Mouse (Mus musculus): Measurements from ENCODE around the gene Abhd14a. TPM values are rescaled to one million over a fixed set of nuclear protein-coding genes. Genes with fewer than 3 reads are reported as not detected.
A peak's percentile ranks its signal among the peaks of the same experiment; 100 is the strongest.

Abhd14a gene
- polyA plus RNA-seq, 1 experiment from 2014 or later, result 16.2 TPM

- no peak overlapping the region for H3K4me3 ChIP-seq (ENCODE audit: low read depth, low read length)
- H3K4me2 ChIP-seq (ENCODE audit: low read depth, low read length), result peak overlapping the region; percentile 75; the same call in 1 of the 2 replicates
- TF ChIP-seq CTCF (IDR thresholded peaks at IDR 0.05; ENCODE audit: low read depth) (no peak), EP300 (IDR thresholded peaks at IDR 0.05; ENCODE audit: low read depth) (no peak)
- H3K9ac ChIP-seq (replicated peaks), result no peak overlapping the region
- no peaks in the 10 kb centered on the region for H3K9me3 ChIP-seq (ENCODE audit: low read length)
- peaks cover 13% of the 10 kb centered on the region; the same call in 1 of the 2 replicates for H3K27me3 ChIP-seq (ENCODE audit: insufficient read depth, low read length)
- H3K27ac ChIP-seq (ENCODE audit: low read depth), result no peak overlapping the region
- no peak for DNase-seq
- peaks cover 20% of the 10 kb centered on the region for H3K4me1 ChIP-seq (ENCODE audit: insufficient read depth)
- WGBS (ENCODE audit: insufficient replicate concordance), result 30% methylated on average over 17 of the region's 17 CpGs
- no peak for ATAC-seq
- H3K36me3 ChIP-seq (replicated peaks; ENCODE audit: insufficient read depth, low read length), result no peaks in the 10 kb centered on the region
These were observed 7.6 kb upstream of the Abhd14a start for GRCm38 (mm10) chr9:106454888-106455681.

- H3K4me2 ChIP-seq (ENCODE audit: low read depth, low read length), result peak overlapping the region; percentile 75
- peak overlapping the region; percentile 60 for H3K9ac ChIP-seq (replicated peaks)
- peaks cover 24% of the 10 kb centered on the region for H3K4me1 ChIP-seq (ENCODE audit: insufficient read depth)
- ATAC-seq (no peak), DNase-seq (no peak)
- TF ChIP-seq EP300 (IDR thresholded peaks at IDR 0.05; ENCODE audit: low read depth), result no peak
- no peak for TF ChIP-seq CTCF (IDR thresholded peaks at IDR 0.05; ENCODE audit: low read depth)
- no peaks in the 10 kb centered on the region for H3K36me3 ChIP-seq (replicated peaks; ENCODE audit: insufficient read depth, low read length)
- H3K27me3 ChIP-seq (ENCODE audit: insufficient read depth, low read length), result peaks cover 13% of the 10 kb centered on the region; the same call in 1 of the 2 replicates
- 13% methylated on average over 17 of the region's 20 CpGs for WGBS (ENCODE audit: insufficient replicate concordance)
- H3K9me3 ChIP-seq (ENCODE audit: low read length), result no peaks in the 10 kb centered on the region
- peak overlapping the region; percentile 67 for H3K4me3 ChIP-seq (ENCODE audit: low read depth, low read length)
- H3K27ac ChIP-seq (ENCODE audit: low read depth), result peak overlapping the region; percentile 48; the same call in 1 of the 2 replicates
These were observed 6.7 kb upstream of the Abhd14a start for GRCm38 (mm10) chr9:106454071-106454761.

GRCm38 (mm10) chr9:106453271-106454070, 6.0 kb upstream of the Abhd14a start, which contains the start of gene Pcbp4:
Gene Pcbp4, plus strand, starts transcription at chr9:106453291.
- ATAC-seq, result peak; percentile 78
- Histone ChIP-seq H3K4me2 (ENCODE audit: low read depth, low read length) (peak within 1 kb of the TSS; percentile 75), H3K4me1 (ENCODE audit: insufficient read depth) (peaks cover 30% of the 10 kb centered on the region), H3K27ac (ENCODE audit: low read depth) (peak within 1 kb of the TSS; percentile 66), H3K4me3 (ENCODE audit: low read depth, low read length) (peak within 1 kb of the TSS; percentile 67), H3K36me3 (replicated peaks; ENCODE audit: insufficient read depth, low read length) (no peaks in the 10 kb centered on the region), H3K9me3 (ENCODE audit: low read length) (no peaks in the 10 kb centered on the region), H3K9ac (replicated peaks) (peak within 1 kb of the TSS; percentile 60), H3K27me3 (ENCODE audit: insufficient read depth, low read length) (peaks cover 13% of the 10 kb centered on the region; the same call in 1 of the 2 replicates)
- WGBS (ENCODE audit: insufficient replicate concordance), result under 1% methylated on average over 32 of the region's 74 CpGs
- DNase-seq, result peak; percentile 75
- TF ChIP-seq CTCF (IDR thresholded peaks at IDR 0.05; ENCODE audit: low read depth) (no peak), EP300 (IDR thresholded peaks at IDR 0.05; ENCODE audit: low read depth) (no peak)

GRCm38 (mm10) chr9:106452821-106453220, 5.3 kb upstream of the Abhd14a start:
- peaks cover 36% of the 10 kb centered on the region for H3K4me1 ChIP-seq (ENCODE audit: insufficient read depth)
- H3K27ac ChIP-seq (ENCODE audit: low read depth), result peak overlapping the region; percentile 66; the same call in 1 of the 2 replicates
- H3K4me3 ChIP-seq (ENCODE audit: low read depth, low read length), result peak overlapping the region; percentile 67
- H3K36me3 ChIP-seq (replicated peaks; ENCODE audit: insufficient read depth, low read length), result no peaks in the 10 kb centered on the region
- H3K27me3 ChIP-seq (ENCODE audit: insufficient read depth, low read length), result peaks cover 13% of the 10 kb centered on the region; the same call in 1 of the 2 replicates
- ATAC-seq (no peak; the same call in 1 of the 2 replicates), DNase-seq (peak; percentile 57)
- 23% methylated on average over 7 of the region's 7 CpGs for WGBS (ENCODE audit: insufficient replicate concordance)
- H3K4me2 ChIP-seq (ENCODE audit: low read depth, low read length), result peak overlapping the region; percentile 75
- peak overlapping the region; percentile 23 for H3K9ac ChIP-seq (replicated peaks)
- H3K9me3 ChIP-seq (ENCODE audit: low read length), result no peaks in the 10 kb centered on the region
- TF ChIP-seq CTCF (IDR thresholded peaks at IDR 0.05; ENCODE audit: low read depth) (no peak), EP300 (IDR thresholded peaks at IDR 0.05; ENCODE audit: low read depth) (no peak)

- peaks cover 13% of the 10 kb centered on the region; the same call in 1 of the 2 replicates for H3K27me3 ChIP-seq (ENCODE audit: insufficient read depth, low read length)
- H3K9ac ChIP-seq (replicated peaks), result no peak overlapping the region
- TF ChIP-seq EP300 (IDR thresholded peaks at IDR 0.05; ENCODE audit: low read depth) (no peak), CTCF (IDR thresholded peaks at IDR 0.05; ENCODE audit: low read depth) (no peak)
- 57% methylated on average over 6 of the region's 6 CpGs for WGBS (ENCODE audit: insufficient replicate concordance)
- H3K36me3 ChIP-seq (replicated peaks; ENCODE audit: insufficient read depth, low read length), result no peaks in the 10 kb centered on the region
- H3K9me3 ChIP-seq (ENCODE audit: low read length), result no peaks in the 10 kb centered on the region
- peaks cover 40% of the 10 kb centered on the region for H3K4me1 ChIP-seq (ENCODE audit: insufficient read depth)
- DNase-seq (no peak), ATAC-seq (no peak)
- H3K4me2 ChIP-seq (ENCODE audit: low read depth, low read length), result no peak overlapping the region
- H3K4me3 ChIP-seq (ENCODE audit: low read depth, low read length), result no peak overlapping the region
- no peak overlapping the region; the same call in 1 of the 2 replicates for H3K27ac ChIP-seq (ENCODE audit: low read depth)
These were observed 4.9 kb upstream of the Abhd14a start for GRCm38 (mm10) chr9:106452351-106452750.

All from liver, postnatal 0 days (tissue).